Mouse (Mus musculus) stomach, embryonic 16.5 days (tissue): ENCODE measurements around the gene Arl5c. TPM values are rescaled to one million over a fixed set of nuclear protein-coding genes. Genes with fewer than 3 reads are reported as not detected.
A peak's percentile ranks its signal among the peaks of the same experiment; 100 is the strongest.

Experiments
- ATAC-seq: fragments of 200-750 bp; cut with Nextera tagmentation; 2 replicates; pipeline ENCODE4 v1.8.0; 2017; ENCODE audit warnings: moderate number of reproducible peaks, moderate TSS enrichment; ENCODE audit not compliant: insufficient read depth, low FRiP score
- H3K27ac ChIP-seq: fragments of 300-500 bp; sonication (generic); 2 replicates; pipeline ENCODE4 v1.5.1; 2014; ENCODE audit warnings: low read length
- H3K27me3 ChIP-seq: fragments of 300-500 bp; sonication (generic); 2 replicates; pipeline ENCODE4 v1.6.1; 2014; ENCODE audit warnings: low read length, control low read depth, mixed read lengths; ENCODE audit not compliant: control insufficient read depth, insufficient read depth
- H3K36me3 ChIP-seq: fragments of 300-500 bp; sonication (generic); 2 replicates; pipeline ENCODE4 v1.6.1; 2014; ENCODE audit warnings: low read length; ENCODE audit not compliant: control insufficient read depth, insufficient read depth
- H3K4me1 ChIP-seq: fragments of 300-500 bp; sonication (generic); 2 replicates; pipeline ENCODE4 v1.6.1; 2014; ENCODE audit warnings: low read length, control low read depth, mixed read lengths; ENCODE audit not compliant: control insufficient read depth, insufficient read depth
- H3K4me2 ChIP-seq: fragments of 300-500 bp; sonication (generic); 2 replicates; pipeline ENCODE4 v1.6.1; 2014; ENCODE audit warnings: low read depth, low read length, mixed read lengths
- H3K4me3 ChIP-seq: fragments of 300-500 bp; sonication (generic); replicated peaks from 2 replicates; pipeline ENCODE4 v1.5.1; 2014; ENCODE audit warnings: mild to moderate bottlenecking, low read length
- H3K9ac ChIP-seq: fragments of 300-500 bp; sonication (generic); 2 replicates; pipeline ENCODE4 v1.6.1; 2014; ENCODE audit warnings: low read length
- H3K9me3 ChIP-seq: fragments of 300-500 bp; sonication (generic); replicated peaks from 2 replicates; pipeline ENCODE4 v1.6.1; 2016; ENCODE audit warnings: low read length, control low read depth; ENCODE audit not compliant: control insufficient read depth
- WGBS: fragments of 180-500 bp; shearing (Covaris S2); extraction: QIAGEN DNeasy Blood & Tissue Kit; methylation state at CpG from one replicate; pipeline ENCODE4 v1.1.7; 2014; 5-methylcytosine and 5-hydroxymethylcytosine counted together
- polyA plus RNA-seq: library from polyadenylated mRNA; unstranded; fragments of >200 nt; fragmentation: Nextera tagmentation; extraction: Ambion mirVana; gene quantifications from 2 replicates; pipeline ENCODE4 v1.2.1, GENCODE M21; 2015

Arl5c gene
- polyA plus RNA-seq, result 10.5 and 11.8 TPM in 2 replicates

DNA sequence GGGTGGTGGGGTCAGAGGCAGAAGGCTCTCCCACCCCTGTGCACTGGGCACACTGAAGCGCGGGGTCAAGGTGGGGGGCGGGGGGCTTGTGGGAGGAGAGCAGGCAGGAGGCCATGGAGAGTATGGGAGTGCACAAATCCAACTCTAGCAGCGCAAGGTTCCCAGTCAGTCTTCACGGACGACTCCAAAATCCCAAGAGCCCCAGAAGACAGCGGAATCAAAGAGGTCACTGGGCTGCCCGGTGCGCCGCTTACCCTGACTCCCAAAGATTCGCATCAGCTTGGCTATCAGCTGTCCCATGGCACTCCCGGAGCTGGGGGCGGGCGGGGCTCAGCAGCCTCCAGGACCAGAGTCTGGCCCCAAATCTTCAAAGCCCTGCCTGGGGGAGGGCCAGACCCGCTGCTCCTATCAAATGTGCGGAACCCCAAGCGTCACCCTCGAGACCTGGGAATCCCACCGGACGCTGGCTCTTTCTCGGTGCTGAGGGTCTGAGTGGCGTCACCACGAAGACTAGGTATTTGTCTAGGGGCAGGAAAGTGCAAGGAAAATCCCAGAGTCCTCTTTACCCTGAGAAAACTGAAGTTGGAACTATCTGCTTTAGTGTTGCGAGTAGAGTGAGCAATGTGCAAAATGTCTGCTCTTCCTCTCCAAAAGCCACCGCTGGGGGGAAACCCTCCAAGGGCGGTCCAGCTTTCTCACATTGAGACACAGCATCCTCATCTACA is at the start of gene Arl5c:
Arl5c (minus strand) TSS at position 618 of the 725 bp plus-strand sequence.
- Histone ChIP-seq H3K9ac (peak within 1 kb of the TSS; percentile 69), H3K4me2 (peak within 1 kb of the TSS; percentile 92), H3K27me3 (peaks cover 6% of the 10 kb centered on the region; the same call in 1 of the 2 replicates), H3K4me1 (peaks cover 12% of the 10 kb centered on the region), H3K36me3 (no peaks in the 10 kb centered on the region), H3K27ac (no peak within 1 kb of the TSS), H3K9me3 (no peaks in the 10 kb centered on the region), H3K4me3 (peak within 1 kb of the TSS; percentile 55)
- WGBS, result 2% methylated on average over 26 of the region's 26 CpGs
- ATAC-seq, result peak; percentile 38

DNA sequence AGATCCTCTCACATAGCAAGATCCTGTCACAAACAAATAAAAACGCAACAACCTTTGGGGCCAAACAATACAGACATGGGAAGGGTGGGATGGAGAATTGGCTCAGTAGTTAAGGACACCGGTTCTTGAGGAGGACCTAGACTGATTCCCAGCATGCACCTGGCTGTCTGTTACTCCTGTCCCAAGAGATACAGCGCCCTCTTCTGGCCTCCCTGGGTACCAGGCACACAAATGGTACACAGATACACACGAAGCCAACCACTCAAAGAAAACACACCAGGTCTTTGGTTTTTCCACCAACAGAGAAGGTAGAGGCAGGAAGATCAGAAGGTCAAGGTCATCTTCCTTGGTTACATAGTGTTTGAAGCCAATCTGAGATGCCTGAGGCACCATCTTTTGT is 49.6 kb upstream of the Arl5c start:
- no peak for ATAC-seq
- H3K27ac ChIP-seq, result no peak overlapping the region
- no peak overlapping the region for H3K4me2 ChIP-seq
- H3K4me3 ChIP-seq, result no peak overlapping the region
- no peaks in the 10 kb centered on the region for H3K36me3 ChIP-seq
- H3K9me3 ChIP-seq, result no peaks in the 10 kb centered on the region
- peaks cover 4% of the 10 kb centered on the region; the same call in 1 of the 2 replicates for H3K4me1 ChIP-seq
- H3K27me3 ChIP-seq, result peaks cover 3% of the 10 kb centered on the region
- WGBS, result 61% methylated on average over 4 of the region's 4 CpGs
- no peak overlapping the region for H3K9ac ChIP-seq

- no peak overlapping the region for H3K9ac ChIP-seq
- H3K4me1 ChIP-seq, result peaks cover 4% of the 10 kb centered on the region; the same call in 1 of the 2 replicates
- H3K4me2 ChIP-seq, result no peak overlapping the region
- H3K27ac ChIP-seq, result no peak overlapping the region
- H3K27me3 ChIP-seq, result no peaks in the 10 kb centered on the region; the same call in 1 of the 2 replicates
- ATAC-seq, result no peak
- WGBS, result 44% methylated on average over 5 of the region's 5 CpGs
- no peaks in the 10 kb centered on the region for H3K36me3 ChIP-seq
- no peaks in the 10 kb centered on the region for H3K9me3 ChIP-seq
- no peak overlapping the region for H3K4me3 ChIP-seq
Measured at GRCm38 (mm10) chr11:98044074-98044473, 48.1 kb upstream of the Arl5c start.

GRCm38 (mm10) chr11:98042741-98043140 is 46.8 kb upstream of the Arl5c start:
- Histone ChIP-seq H3K27ac (no peak overlapping the region), H3K9ac (no peak overlapping the region), H3K9me3 (no peaks in the 10 kb centered on the region), H3K4me1 (peaks cover 4% of the 10 kb centered on the region; the same call in 1 of the 2 replicates), H3K36me3 (no peaks in the 10 kb centered on the region), H3K4me2 (no peak overlapping the region), H3K27me3 (no peaks in the 10 kb centered on the region), H3K4me3 (no peak overlapping the region)
- no peak for ATAC-seq
- 78% methylated on average over 6 of the region's 6 CpGs for WGBS

- 70% methylated on average over 8 of the region's 8 CpGs for WGBS
- H3K4me1 ChIP-seq, result peaks cover 11% of the 10 kb centered on the region
- ATAC-seq, result no peak
- H3K4me2 ChIP-seq, result no peak overlapping the region
- H3K27ac ChIP-seq, result no peak overlapping the region
- no peak overlapping the region for H3K4me3 ChIP-seq
- H3K9me3 ChIP-seq, result no peaks in the 10 kb centered on the region
- H3K9ac ChIP-seq, result no peak overlapping the region
- H3K27me3 ChIP-seq, result peaks cover 9% of the 10 kb centered on the region; the same call in 1 of the 2 replicates
- H3K36me3 ChIP-seq, result no peaks in the 10 kb centered on the region
Measured at GRCm38 (mm10) chr11:98040975-98041374, 45.0 kb upstream of the Arl5c start.

DNA sequence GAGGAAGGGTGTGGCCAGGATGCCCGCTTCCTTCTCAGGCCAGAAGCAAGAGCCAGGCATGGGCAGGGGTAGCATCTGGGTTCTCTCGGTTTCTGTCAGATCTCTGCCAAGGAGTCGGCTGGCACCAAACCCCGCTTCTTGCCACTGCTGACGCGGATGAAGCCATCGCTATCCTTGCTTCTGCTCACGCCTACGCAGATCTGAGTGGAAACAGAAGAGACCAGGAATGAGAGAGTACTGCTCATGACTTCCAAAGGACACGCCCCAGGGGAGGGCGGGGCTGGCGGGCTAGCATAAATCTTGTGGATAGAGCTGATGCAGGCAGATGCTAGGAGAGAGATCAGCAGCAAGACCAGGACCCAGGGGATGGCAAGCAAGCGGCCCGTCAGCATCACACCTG is 41.9 kb upstream of the Arl5c start:
- 64% methylated on average over 14 of the region's 14 CpGs for WGBS
- Histone ChIP-seq H3K4me2 (no peak overlapping the region), H3K27ac (no peak overlapping the region), H3K27me3 (peaks cover 9% of the 10 kb centered on the region; the same call in 1 of the 2 replicates), H3K4me3 (no peak overlapping the region), H3K4me1 (peaks cover 13% of the 10 kb centered on the region), H3K9me3 (no peaks in the 10 kb centered on the region), H3K9ac (no peak overlapping the region), H3K36me3 (no peaks in the 10 kb centered on the region)
- ATAC-seq, result no peak

DNA sequence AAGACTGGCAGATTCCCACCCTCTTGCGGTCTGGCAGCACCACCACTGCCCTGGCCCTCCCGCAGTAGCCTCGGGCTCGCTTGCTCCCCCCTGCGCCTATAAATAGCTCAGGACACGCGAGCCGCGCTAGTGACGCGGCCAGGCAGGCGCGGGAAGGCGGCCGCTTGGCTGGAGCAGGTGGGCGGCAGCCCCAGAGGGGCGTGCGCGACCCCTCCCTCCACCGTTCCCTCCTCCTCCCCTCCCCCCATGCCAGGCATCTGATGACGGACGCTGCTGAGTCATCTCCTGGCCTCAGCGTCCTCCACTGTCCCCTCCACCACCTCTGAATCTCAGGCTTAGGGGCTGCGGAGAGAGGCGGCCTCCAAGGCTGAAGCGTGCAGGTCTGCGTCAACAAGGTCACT is 40.0 kb upstream of the Arl5c start:
- Histone ChIP-seq H3K27me3 (peaks cover 9% of the 10 kb centered on the region; the same call in 1 of the 2 replicates), H3K9ac (peak overlapping the region; percentile 50), H3K4me2 (peak overlapping the region; percentile 53), H3K9me3 (no peaks in the 10 kb centered on the region), H3K4me3 (peak overlapping the region; percentile 34), H3K27ac (no peak overlapping the region), H3K36me3 (no peaks in the 10 kb centered on the region), H3K4me1 (peaks cover 13% of the 10 kb centered on the region)
- ATAC-seq, result peak; percentile 59; the same call in 1 of the 2 replicates
- WGBS, result under 1% methylated on average over 27 of the region's 27 CpGs

DNA sequence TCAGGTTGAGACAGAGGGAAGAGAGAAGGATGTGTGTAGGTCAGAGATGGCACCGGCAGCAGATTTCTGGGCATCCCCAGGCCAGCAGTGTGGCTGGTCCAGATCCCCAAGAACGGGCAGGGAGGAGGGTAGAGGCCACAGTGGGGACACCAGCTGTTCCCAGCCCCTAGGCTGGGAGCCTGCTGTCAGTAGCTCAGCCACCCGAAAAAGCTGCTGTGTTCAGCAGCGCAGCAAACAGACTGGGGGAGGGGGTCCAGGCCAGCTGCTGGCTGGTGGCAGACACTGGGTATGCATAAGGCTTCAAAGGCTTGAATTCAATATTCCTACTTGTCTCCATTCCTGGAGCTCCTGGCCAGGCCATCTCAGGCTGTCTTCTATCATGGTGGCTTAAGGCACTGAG is 38.9 kb upstream of the Arl5c start:
- Histone ChIP-seq H3K27me3 (peaks cover 9% of the 10 kb centered on the region; the same call in 1 of the 2 replicates), H3K4me3 (no peak overlapping the region), H3K36me3 (no peaks in the 10 kb centered on the region), H3K4me1 (peaks cover 13% of the 10 kb centered on the region), H3K27ac (no peak overlapping the region), H3K9ac (peak overlapping the region; percentile 22; the same call in 1 of the 2 replicates), H3K9me3 (no peaks in the 10 kb centered on the region), H3K4me2 (no peak overlapping the region)
- WGBS, result 39% methylated on average over 4 of the region's 4 CpGs
- no peak for ATAC-seq

GRCm38 (mm10) chr11:98034061-98034460 is 38.1 kb upstream of the Arl5c start:
- peaks cover 13% of the 10 kb centered on the region for H3K4me1 ChIP-seq
- H3K9ac ChIP-seq, result no peak overlapping the region
- ATAC-seq, result no peak
- H3K9me3 ChIP-seq, result no peaks in the 10 kb centered on the region
- peaks cover 9% of the 10 kb centered on the region; the same call in 1 of the 2 replicates for H3K27me3 ChIP-seq
- no peak overlapping the region for H3K4me2 ChIP-seq
- H3K27ac ChIP-seq, result no peak overlapping the region
- H3K36me3 ChIP-seq, result 0 out of 2 replicates have a peak, but pooled peaks cover 3% of the 10 kb centered on the region
- 79% methylated on average over 5 of the region's 5 CpGs for WGBS
- no peak overlapping the region for H3K4me3 ChIP-seq
